16 mouse cellular contexts compared by ENCODE assay signal in the genomic region with DNA sequence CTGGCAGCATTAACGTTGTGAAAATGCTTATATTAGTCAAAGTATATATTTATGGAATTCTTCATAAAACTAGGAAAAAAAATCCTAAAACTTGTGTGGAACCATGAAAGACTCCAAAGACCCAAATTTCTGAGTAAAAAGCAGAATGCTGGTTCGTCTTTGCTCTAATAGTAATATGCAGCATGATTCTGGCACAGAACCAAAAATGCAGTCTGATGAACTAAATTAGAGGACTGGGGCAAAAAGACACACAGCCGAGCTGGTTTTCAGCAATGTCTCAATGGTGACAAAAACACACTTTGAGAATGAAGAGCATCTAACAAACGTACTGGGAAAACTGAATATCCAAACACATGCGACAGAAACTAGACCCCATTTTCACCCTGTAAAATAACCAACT.
"Had no signal": no experiment of that assay in that cellular context is flagged by ENCODE, and none has a peak within 500 bp of the region (broad histone marks: within the 10 kb centered on the region; RNA-seq: fewer than 3 reads in every experiment).

No protein-coding gene starts in this region.

- H3K4me3 ChIP-seq: limb, embryonic 10.5 days; liver, embryonic 15.5 days; megakaryocyte, embryonic 14.5 days; midbrain, embryonic 12.5 days; neural tube, embryonic 12.5 days had no signal

- H3K27ac ChIP-seq: kidney, postnatal 0 days; limb, embryonic 10.5 days; liver, embryonic 15.5 days; macrophage; midbrain, embryonic 12.5 days; neural tube, embryonic 12.5 days had no signal

- H3K4me1 ChIP-seq: limb, embryonic 10.5 days; liver, embryonic 15.5 days; midbrain, embryonic 12.5 days; neural tube, embryonic 12.5 days had no signal

- H3K9me3 ChIP-seq: limb, embryonic 10.5 days; liver, embryonic 15.5 days; midbrain, embryonic 12.5 days; neural tube, embryonic 12.5 days had no signal

- H3K27me3 ChIP-seq: liver, embryonic 15.5 days; megakaryocyte, embryonic 14.5 days; midbrain, embryonic 12.5 days; neural tube, embryonic 12.5 days had no signal

- H3K9ac ChIP-seq: liver, embryonic 15.5 days; midbrain, embryonic 12.5 days; neural tube, embryonic 12.5 days had no signal

- H3K36me3 ChIP-seq: limb, embryonic 10.5 days; liver, embryonic 15.5 days; midbrain, embryonic 12.5 days; neural tube, embryonic 12.5 days had no signal

- H3K4me2 ChIP-seq: liver, embryonic 11.5 days; liver, embryonic 15.5 days; midbrain, embryonic 12.5 days; neural tube, embryonic 12.5 days had no signal

- DNase-seq: kidney, adult 11 months; kidney, adult 9 months; kidney, postnatal 36 days; layer of hippocampus, adult 9-11 months; lung, adult 2 months; lung, postnatal 14 days; right cerebral cortex, postnatal 14 days; thymus, postnatal 36 days had no signal
